Mouse (Mus musculus) hindbrain, embryonic 12.5 days (tissue): ENCODE measurements around the gene L3mbtl4. TPM values are rescaled to one million over a fixed set of nuclear protein-coding genes. Genes with fewer than 3 reads are reported as not detected.
"Not testable (repeated sequence)": the region's sequence is repeated elsewhere in the genome, so short reads cannot be mapped to it uniquely, and the experiment has no call there.

ENCODE experiments used
- ATAC-seq: fragments of 200-750 bp; cut with Nextera tagmentation; 2 replicates; pipeline ENCODE4 v1.8.0; 2017; ENCODE audit warnings: moderate TSS enrichment; ENCODE audit not compliant: low FRiP score
- H3K27ac ChIP-seq: fragments of 300-500 bp; sonication (generic); 2 replicates; pipeline ENCODE4 v1.5.1; 2016; ENCODE audit warnings: mild to moderate bottlenecking
- H3K27me3 ChIP-seq: fragments of 300-500 bp; sonication (generic); 2 replicates; pipeline ENCODE4 v1.6.1; 2016; ENCODE audit warnings: mild to moderate bottlenecking
- H3K36me3 ChIP-seq: fragments of 300-500 bp; sonication (generic); 2 replicates; pipeline ENCODE4 v1.6.1; 2016; ENCODE audit warnings: mild to moderate bottlenecking
- H3K4me1 ChIP-seq: fragments of 300-500 bp; sonication (generic); 2 replicates; pipeline ENCODE4 v1.6.1; 2016
- H3K4me2 ChIP-seq: fragments of 300-500 bp; sonication (generic); replicated peaks from 2 replicates; pipeline ENCODE4 v1.6.1; 2016; ENCODE audit warnings: mild to moderate bottlenecking
- H3K4me3 ChIP-seq: fragments of 300-500 bp; sonication (generic); 2 replicates; pipeline ENCODE4 v1.5.1; 2016; ENCODE audit warnings: mild to moderate bottlenecking
- H3K9ac ChIP-seq: fragments of 300-500 bp; sonication (generic); 2 replicates; pipeline ENCODE4 v1.6.1; 2016; ENCODE audit warnings: mild to moderate bottlenecking, moderate library complexity
- H3K9me3 ChIP-seq: fragments of 300-500 bp; sonication (generic); replicated peaks from 2 replicates; pipeline ENCODE4 v1.6.1; 2016; ENCODE audit warnings: mild to moderate bottlenecking
- WGBS: fragments of 180-500 bp; shearing (Covaris S2); methylation state at CpG from one replicate; pipeline ENCODE4 v1.1.7; 2016; 5-methylcytosine and 5-hydroxymethylcytosine counted together
- polyA plus RNA-seq: library from polyadenylated mRNA; unstranded; fragments of >200 nt; fragmentation: Nextera tagmentation; extraction: Ambion mirVana; gene quantifications from 2 replicates; pipeline ENCODE4 v1.2.1, GENCODE M21; 2016

L3mbtl4 gene
- polyA plus RNA-seq, 1 experiment from 2014 or later = 0.85 TPM

DNA sequence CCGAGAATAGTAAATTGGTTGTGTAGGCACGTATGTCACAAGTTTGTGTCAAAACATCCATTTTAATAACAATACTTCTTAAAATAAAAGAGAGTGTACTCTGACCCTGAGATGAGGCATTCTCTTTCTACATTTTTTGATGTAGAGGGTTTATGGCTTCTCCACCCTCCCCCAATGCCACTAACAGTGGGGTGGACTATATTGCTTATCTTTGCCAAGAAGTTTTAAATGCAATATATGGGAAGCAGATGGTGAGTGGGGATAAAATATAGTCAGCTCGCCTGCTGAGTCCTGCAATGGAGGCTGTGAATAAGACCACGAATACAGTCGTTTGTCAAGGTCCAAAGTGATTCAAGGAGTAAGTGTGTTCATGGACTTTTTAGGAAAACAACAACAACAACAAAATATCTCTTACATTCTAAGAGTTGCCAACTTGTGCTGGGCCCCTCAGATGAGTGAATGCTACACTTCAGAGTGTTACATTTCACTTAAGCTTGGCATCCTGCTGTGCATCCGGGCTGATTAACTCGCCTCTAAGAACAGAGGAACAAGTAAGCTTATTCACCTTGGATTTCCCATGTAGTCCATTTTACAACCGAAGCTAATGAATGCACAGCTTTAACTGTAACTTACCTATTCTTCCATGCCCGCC is 18.2 kb downstream of the L3mbtl4 start:
- H3K27me3 ChIP-seq = no peaks in the 10 kb centered on the region
- no peaks in the 10 kb centered on the region for H3K4me1 ChIP-seq
- ATAC-seq = no peak
- peaks cover 5% of the 10 kb centered on the region; the same call in 1 of the 2 replicates for H3K9me3 ChIP-seq
- 47% methylated on average over 9 of the region's 9 CpGs for WGBS
- no peak overlapping the region for H3K4me2 ChIP-seq
- no peak overlapping the region for H3K27ac ChIP-seq
- H3K36me3 ChIP-seq = no peaks in the 10 kb centered on the region
- H3K9ac ChIP-seq = no peak overlapping the region
- H3K4me3 ChIP-seq = no peak overlapping the region

DNA sequence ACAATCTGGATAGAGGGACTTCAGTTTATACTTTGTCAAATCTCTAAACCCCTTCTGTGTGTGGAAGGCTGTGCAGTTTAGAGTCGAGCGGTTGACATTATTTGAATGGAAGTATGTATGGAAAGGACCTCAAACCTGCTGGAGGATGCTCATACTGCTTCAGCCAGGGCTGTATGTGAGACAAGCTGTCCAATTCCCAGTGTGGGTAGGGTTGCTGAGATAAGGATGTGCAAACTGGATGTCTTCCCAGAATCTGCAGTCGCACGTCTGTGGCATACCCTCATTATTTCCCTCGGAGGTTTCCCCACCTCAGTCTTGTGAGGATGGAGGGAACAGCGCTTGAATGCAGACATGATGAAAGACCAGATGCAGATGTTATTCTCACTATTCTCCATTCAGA is 34.8 kb downstream of the L3mbtl4 start:
- no peak for ATAC-seq
- Histone ChIP-seq H3K4me1 (no peaks in the 10 kb centered on the region), H3K27me3 (no peaks in the 10 kb centered on the region), H3K36me3 (no peaks in the 10 kb centered on the region), H3K27ac (no peak overlapping the region), H3K9ac (no peak overlapping the region), H3K9me3 (no peaks in the 10 kb centered on the region), H3K4me2 (no peak overlapping the region), H3K4me3 (no peak overlapping the region)
- 80% methylated on average over 6 of the region's 6 CpGs for WGBS

DNA sequence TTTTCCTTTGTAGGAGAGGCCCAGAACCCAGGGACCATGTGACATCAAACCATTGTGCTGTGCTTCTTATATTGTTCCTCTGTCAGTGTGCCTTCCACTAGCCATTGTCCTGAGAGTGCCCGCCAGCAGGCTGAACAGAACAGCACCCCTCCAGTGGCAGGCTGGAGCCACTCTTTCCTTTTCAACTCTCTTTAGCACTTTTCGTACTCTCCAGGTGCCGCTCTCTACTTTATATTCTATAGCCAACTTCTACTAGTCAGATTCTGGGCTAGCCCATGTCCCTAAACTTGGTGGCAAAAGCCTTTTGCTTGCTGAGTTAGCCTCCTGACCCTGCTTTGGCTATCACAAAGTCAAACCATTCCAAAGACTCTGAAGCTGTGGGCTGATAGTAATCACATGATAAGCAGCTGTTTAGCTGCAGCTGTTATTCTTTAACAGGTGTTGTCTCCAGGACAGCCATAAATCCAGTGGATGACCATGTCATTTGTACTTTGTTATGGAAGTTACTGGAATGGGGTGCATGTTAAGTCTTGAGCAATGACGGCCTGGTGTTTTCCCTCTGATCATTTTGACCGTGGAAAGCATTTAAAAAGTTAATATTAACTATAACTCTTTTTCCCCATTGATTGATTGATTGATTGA is 38.8 kb downstream of the L3mbtl4 start:
- no peak overlapping the region for H3K4me3 ChIP-seq
- H3K36me3 ChIP-seq = no peaks in the 10 kb centered on the region
- no peak for ATAC-seq
- WGBS = 64% methylated on average over 5 of the region's 5 CpGs
- H3K9ac ChIP-seq = no peak overlapping the region
- no peaks in the 10 kb centered on the region for H3K4me1 ChIP-seq
- H3K4me2 ChIP-seq = no peak overlapping the region
- no peak overlapping the region for H3K27ac ChIP-seq
- no peaks in the 10 kb centered on the region for H3K9me3 ChIP-seq
- H3K27me3 ChIP-seq = no peaks in the 10 kb centered on the region

DNA sequence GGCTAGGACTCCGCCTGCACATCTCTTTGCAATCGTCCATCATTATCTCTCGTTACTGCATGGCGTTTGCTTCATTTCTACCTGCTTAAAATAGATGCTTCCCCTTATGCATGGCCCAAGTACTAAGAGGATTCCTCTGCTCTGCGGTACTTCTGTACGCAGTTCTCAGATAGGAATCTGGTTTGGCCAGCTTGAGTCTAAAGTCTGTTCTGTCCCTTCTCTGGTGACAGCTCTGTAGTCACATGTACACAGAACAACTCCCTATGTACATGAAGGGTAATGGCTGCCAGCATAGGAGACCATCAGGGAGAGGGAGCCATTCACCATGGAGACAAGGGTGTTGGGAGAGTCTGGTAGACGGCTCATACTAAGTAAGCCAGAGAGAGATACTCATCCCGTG is 47.3 kb downstream of the L3mbtl4 start:
- H3K27me3 ChIP-seq = no peaks in the 10 kb centered on the region
- H3K9ac ChIP-seq = no peak overlapping the region
- no peaks in the 10 kb centered on the region for H3K36me3 ChIP-seq
- no peak overlapping the region for H3K4me2 ChIP-seq
- 0 out of 2 replicates have a peak, but pooled peaks cover 2% of the 10 kb centered on the region for H3K4me1 ChIP-seq
- H3K9me3 ChIP-seq = no peaks in the 10 kb centered on the region
- 94% methylated on average over 8 of the region's 8 CpGs for WGBS
- ATAC-seq = no peak
- no peak overlapping the region for H3K4me3 ChIP-seq
- no peak overlapping the region for H3K27ac ChIP-seq

DNA sequence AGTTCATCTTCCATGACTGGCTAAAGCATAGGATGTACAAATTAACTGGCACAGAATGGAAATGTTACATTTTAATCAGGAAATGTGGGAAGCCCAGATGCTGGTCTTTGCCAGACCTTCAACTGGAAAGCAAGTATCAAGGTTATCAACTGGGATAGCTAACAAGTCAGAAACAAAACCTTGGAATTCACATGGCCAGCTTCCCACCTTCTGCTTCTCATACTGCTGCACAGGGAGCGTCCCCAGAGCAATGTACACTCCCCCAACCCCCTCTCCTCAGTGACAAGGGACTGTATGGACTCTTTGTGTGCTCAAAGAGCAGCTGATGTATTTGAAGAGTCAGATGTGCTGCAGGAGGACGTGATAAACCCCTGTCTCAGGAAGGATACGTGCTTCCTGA is 49.0 kb downstream of the L3mbtl4 start:
- 54% methylated on average over 3 of the region's 3 CpGs for WGBS
- no peak overlapping the region for H3K4me2 ChIP-seq
- no peak overlapping the region for H3K27ac ChIP-seq
- no peaks in the 10 kb centered on the region for H3K27me3 ChIP-seq
- no peak overlapping the region for H3K9ac ChIP-seq
- no peak overlapping the region for H3K4me3 ChIP-seq
- no peaks in the 10 kb centered on the region for H3K36me3 ChIP-seq
- 0 out of 2 replicates have a peak, but pooled peaks cover 2% of the 10 kb centered on the region for H3K4me1 ChIP-seq
- ATAC-seq = no peak
- H3K9me3 ChIP-seq = no peaks in the 10 kb centered on the region

DNA sequence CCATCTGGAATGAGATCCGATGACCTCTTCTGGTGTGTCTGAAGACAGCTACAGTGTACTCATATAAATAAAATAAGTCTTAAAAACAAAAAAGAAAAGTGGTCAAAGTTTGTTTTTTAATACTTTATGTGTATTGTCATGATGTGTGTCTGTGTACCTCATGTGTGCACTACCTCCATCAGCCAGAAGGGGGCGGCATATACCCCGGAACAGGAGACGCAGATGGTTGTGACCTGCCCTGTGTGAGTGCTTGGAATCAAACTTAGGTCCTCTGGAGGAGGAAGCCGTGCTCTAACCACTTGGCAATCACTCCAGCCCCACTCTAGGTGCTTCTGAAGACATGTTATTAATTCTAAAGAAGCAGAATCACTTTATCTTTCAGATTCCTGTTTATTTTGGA is 58.6 kb downstream of the L3mbtl4 start:
- no peak for ATAC-seq
- Histone ChIP-seq H3K36me3 (no peaks in the 10 kb centered on the region), H3K9ac (no peak overlapping the region), H3K27ac (no peak overlapping the region), H3K9me3 (no peaks in the 10 kb centered on the region), H3K4me3 (no peak overlapping the region), H3K4me2 (no peak overlapping the region), H3K27me3 (no peaks in the 10 kb centered on the region), H3K4me1 (no peaks in the 10 kb centered on the region)
- WGBS = 83% methylated on average over 5 of the region's 5 CpGs

DNA sequence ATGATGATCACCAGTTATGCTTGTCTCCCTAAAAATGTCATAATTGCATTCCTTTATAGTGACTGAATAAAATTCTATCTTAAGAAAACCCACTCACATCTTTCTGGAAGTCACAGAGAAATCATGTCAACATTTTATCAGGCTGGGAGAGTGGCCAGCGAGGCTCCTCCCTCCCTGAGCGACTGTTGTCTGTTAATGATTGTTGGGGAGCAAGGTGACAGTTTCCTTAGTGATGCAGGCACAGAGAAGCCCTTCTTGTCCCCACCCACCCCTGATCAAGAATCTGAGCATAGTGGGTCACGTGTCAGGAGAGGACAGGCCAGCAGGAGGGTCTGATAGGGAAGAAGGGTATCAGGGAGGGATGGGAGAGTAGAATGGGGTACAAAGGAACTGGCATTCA is 59.8 kb downstream of the L3mbtl4 start:
- ATAC-seq = no peak
- Histone ChIP-seq H3K4me3 (no peak overlapping the region), H3K36me3 (no peaks in the 10 kb centered on the region), H3K4me1 (no peaks in the 10 kb centered on the region), H3K4me2 (no peak overlapping the region), H3K9ac (no peak overlapping the region), H3K9me3 (no peaks in the 10 kb centered on the region), H3K27ac (no peak overlapping the region), H3K27me3 (no peaks in the 10 kb centered on the region)
- 57% methylated on average over 3 of the region's 3 CpGs for WGBS

DNA sequence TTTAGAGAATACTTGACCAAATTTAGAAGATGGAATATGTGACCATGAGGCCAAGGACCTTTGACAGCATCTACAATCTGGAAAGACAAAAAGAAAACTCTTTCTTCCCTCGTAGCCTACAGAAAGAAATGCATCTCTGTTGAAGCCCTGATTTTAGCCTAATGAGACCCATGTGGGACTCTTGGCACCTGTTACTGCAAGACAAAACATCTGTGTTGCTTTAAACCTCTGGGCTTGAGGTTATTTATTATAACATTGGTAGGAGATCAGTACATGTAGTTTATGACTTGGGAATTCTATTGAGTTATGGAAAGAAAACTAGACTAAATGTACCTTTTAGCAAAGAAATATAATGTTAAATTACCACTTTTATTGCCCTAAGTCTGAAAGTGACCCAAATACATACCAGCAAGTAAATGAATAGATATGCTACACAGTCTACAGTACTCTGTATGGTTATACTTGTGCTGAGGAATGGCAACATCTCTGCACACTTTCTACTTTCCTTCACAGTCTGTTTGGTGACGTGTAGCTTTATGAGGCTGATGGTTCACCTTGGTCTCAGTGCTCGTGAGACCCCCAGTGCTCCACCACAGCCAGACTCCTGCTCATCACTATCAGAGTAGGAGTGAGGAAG is 65.4 kb downstream of the L3mbtl4 start:
- WGBS = 87% methylated on average over 3 of the region's 3 CpGs
- no peaks in the 10 kb centered on the region for H3K27me3 ChIP-seq
- no peak overlapping the region for H3K27ac ChIP-seq
- H3K9me3 ChIP-seq = no peaks in the 10 kb centered on the region
- H3K4me3 ChIP-seq = no peak overlapping the region
- no peaks in the 10 kb centered on the region for H3K4me1 ChIP-seq
- no peak overlapping the region for H3K4me2 ChIP-seq
- no peaks in the 10 kb centered on the region for H3K36me3 ChIP-seq
- no peak for ATAC-seq
- H3K9ac ChIP-seq = no peak overlapping the region

DNA sequence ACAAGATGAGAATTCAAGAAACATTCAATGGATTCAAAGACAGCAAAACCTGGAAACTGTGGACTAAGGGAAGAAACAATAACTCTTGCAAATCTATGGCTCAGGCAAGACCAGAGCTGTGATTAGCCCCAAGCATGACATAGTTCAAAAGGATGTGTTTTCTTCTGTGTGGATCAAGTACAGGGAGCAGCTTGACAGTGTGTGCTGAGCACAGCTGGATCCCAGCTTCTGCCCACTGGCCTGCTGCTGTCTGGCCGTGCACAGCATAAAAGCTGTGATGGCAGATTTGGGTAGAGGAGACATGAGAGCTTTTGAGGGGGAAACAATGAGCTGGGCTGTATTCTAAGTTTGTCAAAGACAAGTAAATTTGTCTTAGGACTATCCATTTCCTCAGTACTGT is 84.1 kb downstream of the L3mbtl4 start:
- no peak overlapping the region for H3K4me3 ChIP-seq
- H3K4me2 ChIP-seq = no peak overlapping the region
- ATAC-seq = no peak
- H3K9ac ChIP-seq = no peak overlapping the region
- H3K9me3 ChIP-seq = no peaks in the 10 kb centered on the region
- 17% methylated on average over 1 of the region's 1 CpGs for WGBS
- H3K4me1 ChIP-seq = no peaks in the 10 kb centered on the region
- H3K27ac ChIP-seq = no peak overlapping the region
- H3K36me3 ChIP-seq = no peaks in the 10 kb centered on the region
- no peaks in the 10 kb centered on the region for H3K27me3 ChIP-seq

DNA sequence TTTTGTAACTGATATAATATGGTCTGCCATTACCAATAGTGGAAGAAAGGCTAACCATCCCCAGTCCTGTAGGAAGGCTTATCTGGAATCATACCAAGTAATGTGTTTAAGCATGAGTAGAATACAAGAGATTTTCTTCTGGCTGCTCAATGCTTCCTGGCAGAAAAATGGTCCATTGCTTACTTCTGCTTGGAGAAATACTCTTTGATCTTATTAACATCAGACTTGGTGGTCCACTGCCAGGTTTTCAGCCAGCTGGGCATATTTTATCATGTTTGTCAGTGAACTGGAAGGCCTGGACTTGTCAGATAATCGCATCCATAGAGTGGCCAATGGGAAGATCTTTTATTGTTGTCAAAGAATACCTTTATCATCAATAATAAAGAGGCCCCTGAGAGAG is 97.5 kb downstream of the L3mbtl4 start:
- H3K27ac ChIP-seq = no peak overlapping the region
- H3K4me2 ChIP-seq = no peak overlapping the region
- ATAC-seq = no peak
- 77% methylated on average over 1 of the region's 1 CpGs for WGBS
- no peak overlapping the region for H3K9ac ChIP-seq
- H3K36me3 ChIP-seq = no peaks in the 10 kb centered on the region
- no peaks in the 10 kb centered on the region for H3K9me3 ChIP-seq
- H3K4me1 ChIP-seq = no peaks in the 10 kb centered on the region
- H3K27me3 ChIP-seq = no peaks in the 10 kb centered on the region
- no peak overlapping the region for H3K4me3 ChIP-seq

DNA sequence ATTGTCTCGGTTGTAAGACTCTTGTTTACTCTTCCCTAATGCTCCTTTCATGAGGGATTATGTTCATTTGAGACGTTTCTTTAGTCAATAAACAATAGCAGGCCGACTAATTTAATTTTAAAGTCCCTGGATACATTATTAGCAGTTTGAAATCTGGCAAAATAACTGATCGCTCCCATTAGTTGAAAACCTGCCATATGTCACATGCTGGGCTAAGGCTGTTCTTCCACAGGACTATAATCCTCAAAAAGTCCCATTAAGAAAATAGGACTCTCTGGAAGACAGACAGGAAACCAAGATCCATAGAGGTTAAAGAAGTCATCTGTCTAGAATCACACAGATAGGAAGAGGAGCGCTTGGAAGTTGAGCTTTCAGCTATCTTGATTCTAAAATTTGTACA is 114.9 kb downstream of the L3mbtl4 start:
- no peak overlapping the region for H3K27ac ChIP-seq
- H3K4me3 ChIP-seq = no peak overlapping the region
- no peaks in the 10 kb centered on the region for H3K9me3 ChIP-seq
- H3K4me1 ChIP-seq = no peaks in the 10 kb centered on the region
- no peak for ATAC-seq
- no peak overlapping the region for H3K4me2 ChIP-seq
- no peak overlapping the region for H3K9ac ChIP-seq
- WGBS = 77% methylated on average over 5 of the region's 5 CpGs
- H3K36me3 ChIP-seq = no peaks in the 10 kb centered on the region
- no peaks in the 10 kb centered on the region for H3K27me3 ChIP-seq

DNA sequence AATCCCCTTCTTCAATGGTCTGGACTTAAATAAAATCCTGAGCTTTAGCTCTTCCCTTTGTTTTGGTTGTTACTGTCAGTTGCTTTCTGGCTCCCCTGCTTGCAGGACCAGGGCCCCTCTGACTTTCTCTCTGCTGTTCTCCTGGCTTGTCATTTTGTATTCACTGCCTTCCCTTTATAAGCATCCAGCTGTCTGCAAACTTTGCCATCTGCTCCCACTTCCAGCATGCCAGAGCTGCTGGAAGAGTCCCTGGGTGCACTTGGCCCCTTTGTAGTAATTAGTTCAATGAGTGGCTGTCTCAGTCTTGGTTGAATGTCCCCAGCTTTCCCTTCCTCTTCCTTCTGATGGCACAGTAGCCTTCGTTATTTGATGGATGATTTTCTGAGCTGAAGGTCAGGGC is 132.4 kb downstream of the L3mbtl4 start:
- Histone ChIP-seq H3K9ac (no peak overlapping the region), H3K9me3 (no peaks in the 10 kb centered on the region), H3K36me3 (no peaks in the 10 kb centered on the region), H3K4me2 (no peak overlapping the region), H3K27ac (no peak overlapping the region), H3K27me3 (no peaks in the 10 kb centered on the region), H3K4me3 (no peak overlapping the region), H3K4me1 (no peaks in the 10 kb centered on the region)
- no peak for ATAC-seq
- WGBS = 60% methylated on average over 1 of the region's 1 CpGs

DNA sequence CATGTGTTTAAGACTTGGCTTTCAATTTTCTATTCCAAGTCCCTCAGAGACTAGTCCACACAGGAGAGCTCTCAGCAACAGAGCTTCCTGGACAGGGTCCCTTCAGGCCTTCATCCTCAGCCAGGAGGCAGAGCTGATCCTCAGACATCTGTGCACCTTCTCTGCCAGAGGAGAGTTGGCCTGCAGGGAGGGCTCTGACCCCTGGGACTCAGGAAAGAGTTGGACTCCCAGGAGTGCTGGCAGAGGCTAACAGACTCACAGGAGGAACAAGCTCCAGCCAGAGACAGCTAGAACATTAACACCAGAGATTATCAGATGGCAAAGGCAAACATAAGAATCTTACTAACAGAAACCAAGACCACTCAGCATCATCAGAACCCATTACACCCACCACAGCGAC is 133.5 kb downstream of the L3mbtl4 start:
- WGBS = 59% methylated on average over 1 of the region's 1 CpGs
- H3K36me3 ChIP-seq, H3K4me2 ChIP-seq, H3K9ac ChIP-seq, H3K4me3 ChIP-seq, H3K27me3 ChIP-seq, H3K27ac ChIP-seq, H3K4me1 ChIP-seq, H3K9me3 ChIP-seq, ATAC-seq: not testable (repeated sequence)
